Mouse (Mus musculus) hindbrain, embryonic 10.5 days (tissue): ENCODE data around the gene Zfp653. TPM values are rescaled to one million over a fixed set of nuclear protein-coding genes. Genes with fewer than 3 reads are reported as not detected.

ENCODE experiments used
- DNase-seq: peaks from one replicate; pipeline ENCODE4 v3.0.0-alpha.2; 2017; ENCODE audit warnings: low spot score
- H3K27ac ChIP-seq: fragments of 300-500 bp; sonication (generic); 2 replicates; pipeline ENCODE4 v1.5.1; 2016; ENCODE audit warnings: mild to moderate bottlenecking, moderate library complexity
- H3K27me3 ChIP-seq: fragments of 300-500 bp; sonication (generic); 2 replicates; pipeline ENCODE4 v1.6.1; 2016; ENCODE audit warnings: mild to moderate bottlenecking; ENCODE audit not compliant: poor library complexity, insufficient read depth, severe bottlenecking
- H3K36me3 ChIP-seq: fragments of 300-500 bp; sonication (generic); 2 replicates; pipeline ENCODE4 v1.6.1; 2016; ENCODE audit warnings: mild to moderate bottlenecking, moderate library complexity
- H3K4me1 ChIP-seq: fragments of 300-500 bp; sonication (generic); replicated peaks from 2 replicates; pipeline ENCODE4 v1.6.1; 2016; ENCODE audit warnings: mild to moderate bottlenecking
- H3K4me3 ChIP-seq: fragments of 300-500 bp; sonication (generic); 2 replicates; pipeline ENCODE4 v1.5.1; 2016; ENCODE audit warnings: mild to moderate bottlenecking, moderate library complexity
- H3K9me3 ChIP-seq: fragments of 300-500 bp; sonication (generic); 2 replicates; pipeline ENCODE4 v1.6.1; 2016; ENCODE audit warnings: mild to moderate bottlenecking, moderate library complexity
- WGBS: fragments of 180-500 bp; shearing (Covaris S2); methylation state at CpG from one replicate; pipeline ENCODE4 v1.1.7; 2016; 5-methylcytosine and 5-hydroxymethylcytosine counted together
- polyA plus RNA-seq: library from polyadenylated mRNA; unstranded; fragments of >200 nt; fragmentation: Nextera tagmentation; extraction: Ambion mirVana; gene quantifications from 2 replicates; pipeline ENCODE4 v1.2.1, GENCODE M21; 2016

Zfp653 gene
- polyA plus RNA-seq, 1 experiment from 2014 or later, result 15.4 TPM

GRCm38 (mm10) chr9:22061339-22061738, 9.8 kb downstream of the Zfp653 start:
- DNase-seq, result no peak
- H3K36me3 ChIP-seq, result peaks cover 95% of the 10 kb centered on the region
- peaks cover under 1% of the 10 kb centered on the region for H3K27me3 ChIP-seq
- no peaks in the 10 kb centered on the region for H3K4me1 ChIP-seq
- 83% methylated on average over 2 of the region's 2 CpGs for WGBS
- H3K27ac ChIP-seq, result no peak overlapping the region
- no peak overlapping the region for H3K4me3 ChIP-seq
- H3K9me3 ChIP-seq, result no peaks in the 10 kb centered on the region

DNA sequence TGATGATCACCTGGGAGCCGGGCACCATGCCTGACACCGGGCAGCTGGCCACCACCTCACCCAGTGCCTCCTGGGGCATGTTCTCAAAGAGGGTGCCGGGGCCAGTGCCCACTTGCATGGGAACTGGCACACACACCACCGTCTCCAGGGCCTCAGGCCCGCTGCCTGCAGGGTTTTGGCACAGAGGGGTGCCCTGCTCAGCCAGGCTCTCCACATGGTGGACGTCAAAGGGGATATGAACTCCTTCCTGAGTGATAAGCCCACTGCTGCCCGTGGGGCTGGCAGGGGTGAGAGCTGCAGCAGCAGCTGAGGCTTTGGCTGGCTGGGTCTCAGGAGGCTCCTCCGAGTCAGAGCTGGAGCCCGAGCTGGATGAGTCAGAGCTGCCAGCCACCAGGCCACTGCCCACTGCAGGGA, 13.2 kb downstream of the Zfp653 start:
- H3K9me3 ChIP-seq, result no peaks in the 10 kb centered on the region
- H3K27me3 ChIP-seq, result peaks cover 27% of the 10 kb centered on the region
- peaks cover 16% of the 10 kb centered on the region for H3K4me1 ChIP-seq
- WGBS, result 91% methylated on average over 9 of the region's 9 CpGs
- peaks cover 61% of the 10 kb centered on the region for H3K36me3 ChIP-seq
- no peak overlapping the region for H3K4me3 ChIP-seq
- no peak overlapping the region for H3K27ac ChIP-seq
- no peak for DNase-seq

DNA sequence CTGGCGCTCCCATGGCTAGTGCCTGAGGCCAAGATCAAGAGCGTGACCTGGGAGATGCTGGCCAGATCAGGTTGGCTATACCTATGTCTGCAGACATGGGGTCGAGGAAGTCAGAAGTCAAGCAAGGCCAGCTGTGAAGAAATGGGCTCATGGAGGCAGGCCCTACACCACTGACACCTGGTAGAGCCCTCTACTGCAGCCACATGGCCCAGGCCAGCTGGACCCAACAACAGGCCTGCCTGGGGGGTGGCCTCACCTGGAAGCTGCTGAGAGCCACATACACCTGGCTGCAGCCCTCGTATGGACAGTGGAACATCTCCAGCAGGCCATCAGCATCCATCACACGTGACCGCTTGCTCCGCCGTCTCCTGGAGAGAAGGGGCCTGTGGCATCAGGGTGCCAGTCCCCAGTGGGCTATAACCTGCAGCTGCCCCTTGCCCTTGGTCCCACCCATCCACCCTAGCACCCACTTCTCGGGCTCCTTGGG, 14.1 kb downstream of the Zfp653 start:
- H3K4me3 ChIP-seq, result no peak overlapping the region
- peaks cover 36% of the 10 kb centered on the region for H3K27me3 ChIP-seq
- H3K36me3 ChIP-seq, result peaks cover 52% of the 10 kb centered on the region

GRCm38 (mm10) chr9:22056303-22056910, 14.8 kb downstream of the Zfp653 start:
- no peak overlapping the region for H3K4me3 ChIP-seq
- H3K9me3 ChIP-seq, result no peaks in the 10 kb centered on the region
- peaks cover 25% of the 10 kb centered on the region for H3K4me1 ChIP-seq
- WGBS, result 78% methylated on average over 9 of the region's 9 CpGs
- H3K36me3 ChIP-seq, result peaks cover 45% of the 10 kb centered on the region
- no peak for DNase-seq
- peaks cover 43% of the 10 kb centered on the region for H3K27me3 ChIP-seq
- H3K27ac ChIP-seq, result no peak overlapping the region

More for the DNA sequence above, 14.1 kb downstream of the Zfp653 start:
- no peaks in the 10 kb centered on the region for H3K9me3 ChIP-seq
- no peak for DNase-seq
- no peak overlapping the region for H3K27ac ChIP-seq
- H3K4me1 ChIP-seq, result peaks cover 19% of the 10 kb centered on the region
- WGBS, result 92% methylated on average over 9 of the region's 9 CpGs

DNA sequence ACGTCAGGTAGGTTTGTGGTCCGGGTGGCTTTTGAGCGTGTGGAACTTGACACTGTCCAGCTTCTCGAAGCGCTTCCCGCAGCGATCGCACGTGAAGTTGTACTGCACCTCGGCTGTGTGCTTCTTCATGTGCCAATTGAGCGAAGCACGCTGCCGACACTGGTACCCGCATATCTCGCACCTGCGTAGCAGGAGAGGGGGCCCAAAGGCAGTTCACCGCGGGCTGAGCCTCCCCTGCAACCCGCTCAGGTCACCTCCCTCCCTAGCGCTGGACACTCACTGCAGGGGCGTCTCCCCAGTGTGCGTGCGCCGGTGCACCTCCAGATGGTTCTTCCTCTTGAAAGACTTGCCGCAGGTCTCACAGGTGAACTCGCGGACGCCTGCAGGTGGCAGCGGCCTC, 15.5 kb downstream of the Zfp653 start:
- H3K4me3 ChIP-seq, result no peak overlapping the region
- no peak for DNase-seq

DNA sequence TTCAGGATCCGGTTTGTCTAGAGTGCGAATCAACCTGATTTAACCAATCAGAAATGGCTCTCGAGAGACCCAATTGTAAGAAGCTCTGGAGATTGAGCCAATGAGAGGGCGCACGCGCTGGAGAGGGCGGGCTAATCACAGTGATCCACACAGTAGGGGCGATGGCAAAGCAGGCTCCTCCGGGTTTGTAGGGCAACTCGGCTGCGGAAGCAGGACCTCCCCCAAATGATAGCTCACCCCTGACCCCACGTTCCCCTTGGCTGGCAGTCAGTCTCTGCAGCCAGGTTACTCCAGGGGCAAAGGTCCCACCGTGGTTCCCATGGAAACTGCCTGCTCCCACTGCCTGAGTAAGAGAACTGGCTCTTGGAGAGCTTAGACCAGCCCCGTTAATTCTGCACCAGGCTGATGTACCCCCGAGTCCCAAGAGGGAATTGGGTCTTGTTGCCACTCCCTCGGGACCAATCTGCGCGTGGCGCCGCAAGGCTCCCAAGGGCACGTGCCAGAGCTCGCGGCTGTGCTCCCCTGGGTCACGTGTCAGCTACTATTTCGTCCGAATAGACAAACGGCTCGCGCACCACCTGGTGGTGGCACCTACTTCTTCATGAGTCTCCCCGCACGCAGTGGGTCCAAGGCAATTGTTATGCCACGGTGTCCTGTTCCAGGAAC, 16.6 kb downstream of the Zfp653 start:
- Histone ChIP-seq H3K36me3 (peaks cover 28% of the 10 kb centered on the region), H3K27ac (peak overlapping the region; percentile 20; the same call in 1 of the 2 replicates), H3K4me1 (peaks cover 44% of the 10 kb centered on the region), H3K9me3 (no peaks in the 10 kb centered on the region), H3K27me3 (peaks cover 61% of the 10 kb centered on the region), H3K4me3 (peak overlapping the region; percentile 39)
- peak; percentile 83 for DNase-seq
- 2% methylated on average over 32 of the region's 32 CpGs for WGBS

More for the DNA sequence above, 15.5 kb downstream of the Zfp653 start:
- Histone ChIP-seq H3K36me3 (peaks cover 38% of the 10 kb centered on the region), H3K27ac (no peak overlapping the region), H3K27me3 (peaks cover 50% of the 10 kb centered on the region), H3K9me3 (no peaks in the 10 kb centered on the region), H3K4me1 (peaks cover 32% of the 10 kb centered on the region)
- 37% methylated on average over 29 of the region's 29 CpGs for WGBS

- Histone ChIP-seq H3K27ac (no peak overlapping the region), H3K4me1 (peaks cover 53% of the 10 kb centered on the region), H3K36me3 (peaks cover 20% of the 10 kb centered on the region), H3K4me3 (no peak overlapping the region), H3K27me3 (peaks cover 68% of the 10 kb centered on the region), H3K9me3 (no peaks in the 10 kb centered on the region)
- peak; percentile 39 for DNase-seq
- WGBS, result 35% methylated on average over 7 of the region's 7 CpGs
These were observed 17.5 kb downstream of the Zfp653 start for GRCm38 (mm10) chr9:22053657-22054056.

DNA sequence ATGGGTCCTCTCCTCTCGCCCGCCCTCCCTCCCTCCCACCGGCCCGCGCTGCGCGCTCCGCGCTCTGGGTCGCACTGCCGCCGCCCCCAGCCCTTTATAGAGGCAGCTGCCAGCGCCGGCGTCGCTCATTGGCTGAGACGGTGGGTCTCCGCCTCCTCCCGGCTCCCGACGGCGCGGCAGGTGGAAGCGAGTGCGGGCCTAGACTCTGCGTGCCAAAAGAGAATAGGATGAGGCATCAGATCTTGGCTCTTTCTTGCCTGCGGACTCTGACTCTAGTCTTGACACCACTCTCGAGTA, 19.3 kb downstream of the Zfp653 start, which contains the start of gene Elavl3:
Gene Elavl3 (minus strand): TSS at position 66 of the 297 bp plus-strand sequence.
- Histone ChIP-seq H3K9me3 (no peaks in the 10 kb centered on the region), H3K27ac (peak within 1 kb of the TSS; percentile 94), H3K4me3 (peak within 1 kb of the TSS; percentile 84), H3K27me3 (peaks cover 68% of the 10 kb centered on the region), H3K36me3 (peaks cover 2% of the 10 kb centered on the region), H3K4me1 (peaks cover 70% of the 10 kb centered on the region)
- WGBS, result under 1% methylated on average over 27 of the region's 28 CpGs
- DNase-seq, result peak; percentile 85

- Histone ChIP-seq H3K27ac (peak overlapping the region; percentile 94), H3K36me3 (no peaks in the 10 kb centered on the region; the same call in 1 of the 2 replicates), H3K27me3 (peaks cover 68% of the 10 kb centered on the region), H3K4me3 (peak overlapping the region; percentile 84), H3K4me1 (peaks cover 71% of the 10 kb centered on the region), H3K9me3 (no peaks in the 10 kb centered on the region)
- WGBS, result 1% methylated on average over 66 of the region's 67 CpGs
- no peak for DNase-seq
These were observed 19.8 kb downstream of the Zfp653 start for GRCm38 (mm10) chr9:22051161-22051957.

DNA sequence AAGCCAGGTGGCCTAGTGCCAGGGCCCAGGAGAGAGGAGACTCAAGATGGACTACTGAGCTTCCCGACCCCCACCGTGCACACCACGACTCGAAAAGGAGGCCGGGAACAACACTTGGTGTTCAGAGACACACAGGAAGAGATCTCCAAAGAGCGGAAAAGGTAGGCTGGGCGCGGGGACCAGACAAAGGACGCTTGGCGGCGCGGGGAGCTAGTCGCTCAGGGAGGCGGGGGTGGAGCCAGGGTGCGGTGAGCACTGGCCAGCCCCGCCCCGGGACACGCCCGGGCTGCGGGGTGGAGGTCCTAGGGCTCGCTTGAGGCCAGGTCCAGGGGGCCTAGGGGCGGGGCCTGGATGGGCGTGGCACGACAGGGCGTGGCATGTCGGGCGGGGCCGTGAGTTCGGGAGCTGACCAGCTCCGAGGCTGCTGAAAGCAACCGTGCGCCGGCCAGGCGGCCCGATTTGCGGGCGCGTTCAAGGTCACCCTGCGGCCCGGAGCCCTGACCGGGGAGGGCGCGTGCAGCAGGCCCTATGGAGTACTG, 20.8 kb downstream of the Zfp653 start:
- Histone ChIP-seq H3K27me3 (peaks cover 58% of the 10 kb centered on the region), H3K27ac (peak overlapping the region; percentile 94), H3K36me3 (no peaks in the 10 kb centered on the region), H3K4me3 (peak overlapping the region; percentile 84), H3K4me1 (peaks cover 66% of the 10 kb centered on the region), H3K9me3 (no peaks in the 10 kb centered on the region)
- under 1% methylated on average over 43 of the region's 43 CpGs for WGBS
- DNase-seq, result peak; percentile 87

GRCm38 (mm10) chr9:22049721-22050270, 21.4 kb downstream of the Zfp653 start:
- H3K4me1 ChIP-seq, result peaks cover 65% of the 10 kb centered on the region
- peak; percentile 57 for DNase-seq
- peak overlapping the region; percentile 94 for H3K27ac ChIP-seq
- no peaks in the 10 kb centered on the region for H3K36me3 ChIP-seq
- peaks cover 55% of the 10 kb centered on the region for H3K27me3 ChIP-seq
- peak overlapping the region; percentile 84 for H3K4me3 ChIP-seq
- no peaks in the 10 kb centered on the region for H3K9me3 ChIP-seq
- WGBS, result 42% methylated on average over 4 of the region's 4 CpGs

DNA sequence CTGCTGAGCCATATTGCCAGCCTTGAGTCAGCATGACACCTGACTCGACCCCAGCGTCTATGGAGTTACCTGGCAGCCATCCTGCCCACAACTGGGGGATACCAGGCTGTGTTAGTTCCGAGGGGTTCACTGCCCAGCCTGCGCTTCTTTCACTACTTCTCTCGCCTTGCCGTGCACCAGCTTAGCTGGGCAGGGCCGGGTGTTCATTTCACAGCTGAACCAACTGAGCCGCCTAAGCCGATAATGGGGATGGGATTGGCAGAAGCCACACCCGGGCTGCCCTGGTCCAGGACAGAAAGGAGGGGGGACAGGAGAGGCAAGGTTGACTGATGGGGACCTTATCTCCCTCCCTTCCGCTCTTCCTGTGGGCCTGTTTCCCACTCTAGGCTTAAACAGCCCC, 21.9 kb downstream of the Zfp653 start:
- Histone ChIP-seq H3K4me1 (peaks cover 63% of the 10 kb centered on the region), H3K9me3 (no peaks in the 10 kb centered on the region), H3K27ac (peak overlapping the region; percentile 94), H3K36me3 (0 out of 2 replicates have a peak, but pooled peaks cover 2% of the 10 kb centered on the region), H3K27me3 (peaks cover 51% of the 10 kb centered on the region), H3K4me3 (peak overlapping the region; percentile 84)
- WGBS, result 72% methylated on average over 11 of the region's 11 CpGs
- DNase-seq, result no peak
